Mouse (Mus musculus): ENCODE data around the gene Dclk2. TPM values are rescaled to one million over a fixed set of nuclear protein-coding genes. Genes with fewer than 3 reads are reported as not detected.

Gene Dclk2
- polyA plus RNA-seq, 1 experiment from 2014 or later, result 19.0 TPM

DNA sequence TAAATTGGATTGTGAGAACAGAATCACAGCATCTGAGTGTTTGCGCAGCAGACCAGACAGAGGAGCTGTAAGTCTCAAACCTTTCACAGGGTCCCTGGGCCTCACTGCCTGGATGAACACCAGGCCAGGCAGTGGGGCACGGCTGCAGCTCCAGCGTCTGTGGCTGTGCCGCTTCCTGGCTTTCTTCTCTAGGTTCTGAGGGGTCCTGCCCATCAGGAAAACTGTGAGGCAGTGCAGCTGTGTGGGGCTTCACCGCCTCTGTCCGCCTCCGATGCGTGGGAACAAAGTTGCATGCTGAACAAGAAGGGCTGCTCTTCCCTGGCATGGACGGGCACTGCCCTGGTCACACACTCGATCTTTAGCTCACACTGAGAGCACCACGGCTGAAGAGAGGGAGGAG lies 135.7 kb downstream of the Dclk2 start:
- no peak for DNase-seq (ENCODE audit: low spot score)
- 0 out of 2 replicates have a peak overlapping the region, but pooled peaks have one; percentile 42 for H3K27ac ChIP-seq (replicated peaks)
- peaks cover 43% of the 10 kb centered on the region for H3K4me1 ChIP-seq
- no peaks in the 10 kb centered on the region for H3K27me3 ChIP-seq (ENCODE audit: low read depth, poor library complexity, severe bottlenecking)
- WGBS, result 83% methylated on average over 11 of the region's 11 CpGs
- H3K9me3 ChIP-seq (replicated peaks), result no peaks in the 10 kb centered on the region
- H3K36me3 ChIP-seq, result peaks cover 61% of the 10 kb centered on the region
- H3K4me3 ChIP-seq, result no peak overlapping the region

DNA sequence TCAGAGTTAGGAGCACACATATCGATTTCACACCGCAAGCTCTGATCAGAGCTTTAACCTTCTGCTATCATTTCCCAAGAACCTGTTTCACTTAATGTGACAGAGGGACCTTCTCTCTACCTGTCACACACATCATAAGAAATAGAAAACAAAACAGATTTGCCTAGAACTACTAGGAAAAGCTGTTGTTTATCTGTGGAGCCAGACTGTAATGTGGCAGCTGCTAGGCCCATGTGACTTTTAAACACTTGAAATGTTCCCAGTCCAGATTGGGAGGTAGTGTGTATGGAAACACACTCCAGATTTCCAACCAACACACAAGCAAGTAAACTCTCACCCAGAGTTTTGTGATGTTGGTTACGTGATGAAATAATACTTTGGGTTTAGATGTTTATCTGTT lies 136.6 kb downstream of the Dclk2 start:
- Histone ChIP-seq H3K27ac (replicated peaks) (no peak overlapping the region), H3K27me3 (ENCODE audit: low read depth, poor library complexity, severe bottlenecking) (no peaks in the 10 kb centered on the region), H3K4me1 (peaks cover 34% of the 10 kb centered on the region), H3K9me3 (replicated peaks) (no peaks in the 10 kb centered on the region), H3K4me3 (no peak overlapping the region), H3K36me3 (peaks cover 61% of the 10 kb centered on the region)
- 95% methylated on average over 3 of the region's 3 CpGs for WGBS
- DNase-seq (ENCODE audit: low spot score), result no peak

DNA sequence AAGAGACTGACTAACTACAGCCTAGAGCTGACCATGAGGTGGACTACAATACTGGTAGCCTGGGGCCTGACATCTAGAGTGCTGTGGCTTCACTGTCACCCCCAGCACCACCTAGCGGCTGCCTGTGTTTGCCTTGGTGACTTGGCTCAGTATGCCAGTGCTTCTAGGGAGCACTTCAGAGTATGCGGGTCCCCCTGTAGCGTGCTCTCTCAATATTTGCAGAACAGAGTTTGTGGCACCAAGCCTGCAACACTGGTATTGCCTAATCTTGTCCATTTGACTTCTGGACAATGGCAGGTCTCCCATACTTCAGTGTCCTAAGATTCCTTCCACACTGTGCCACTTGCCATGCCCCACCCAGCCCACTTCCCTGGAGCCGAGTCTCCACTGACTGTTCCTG lies 140.9 kb downstream of the Dclk2 start:
- Histone ChIP-seq H3K27ac (replicated peaks) (no peak overlapping the region), H3K27me3 (ENCODE audit: low read depth, poor library complexity, severe bottlenecking) (no peaks in the 10 kb centered on the region), H3K4me3 (no peak overlapping the region), H3K9me3 (replicated peaks) (no peaks in the 10 kb centered on the region), H3K4me1 (peaks cover 22% of the 10 kb centered on the region), H3K36me3 (peaks cover 43% of the 10 kb centered on the region)
- WGBS, result 61% methylated on average over 4 of the region's 4 CpGs
- DNase-seq (ENCODE audit: low spot score), result no peak

DNA sequence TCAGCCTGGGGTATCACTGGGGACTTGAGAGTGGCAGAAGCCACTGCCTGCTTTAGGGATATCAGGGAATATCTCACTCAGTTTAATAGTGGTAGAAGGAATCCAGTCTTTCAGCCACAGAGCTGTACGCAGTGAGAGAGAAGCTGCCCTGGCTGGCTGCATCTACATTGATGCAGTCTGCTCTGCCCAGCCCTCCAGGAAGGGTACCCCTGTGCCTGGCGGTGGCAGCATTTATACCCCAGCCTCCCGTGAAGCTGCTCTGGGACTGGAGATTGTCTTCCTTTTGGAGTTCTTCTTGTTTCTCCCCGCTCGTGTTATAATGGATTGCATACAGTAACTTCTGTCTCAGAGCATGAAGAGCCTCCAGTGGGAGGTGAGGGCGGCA lies 145.2 kb downstream of the Dclk2 start:
- 90% methylated on average over 6 of the region's 6 CpGs for WGBS
- Histone ChIP-seq H3K4me1 (peaks cover 18% of the 10 kb centered on the region), H3K36me3 (peaks cover 18% of the 10 kb centered on the region), H3K4me3 (no peak overlapping the region), H3K9me3 (replicated peaks) (no peaks in the 10 kb centered on the region), H3K27me3 (ENCODE audit: low read depth, poor library complexity, severe bottlenecking) (no peaks in the 10 kb centered on the region), H3K27ac (replicated peaks) (peak overlapping the region; percentile 71)
- DNase-seq (ENCODE audit: low spot score), result no peak

DNA sequence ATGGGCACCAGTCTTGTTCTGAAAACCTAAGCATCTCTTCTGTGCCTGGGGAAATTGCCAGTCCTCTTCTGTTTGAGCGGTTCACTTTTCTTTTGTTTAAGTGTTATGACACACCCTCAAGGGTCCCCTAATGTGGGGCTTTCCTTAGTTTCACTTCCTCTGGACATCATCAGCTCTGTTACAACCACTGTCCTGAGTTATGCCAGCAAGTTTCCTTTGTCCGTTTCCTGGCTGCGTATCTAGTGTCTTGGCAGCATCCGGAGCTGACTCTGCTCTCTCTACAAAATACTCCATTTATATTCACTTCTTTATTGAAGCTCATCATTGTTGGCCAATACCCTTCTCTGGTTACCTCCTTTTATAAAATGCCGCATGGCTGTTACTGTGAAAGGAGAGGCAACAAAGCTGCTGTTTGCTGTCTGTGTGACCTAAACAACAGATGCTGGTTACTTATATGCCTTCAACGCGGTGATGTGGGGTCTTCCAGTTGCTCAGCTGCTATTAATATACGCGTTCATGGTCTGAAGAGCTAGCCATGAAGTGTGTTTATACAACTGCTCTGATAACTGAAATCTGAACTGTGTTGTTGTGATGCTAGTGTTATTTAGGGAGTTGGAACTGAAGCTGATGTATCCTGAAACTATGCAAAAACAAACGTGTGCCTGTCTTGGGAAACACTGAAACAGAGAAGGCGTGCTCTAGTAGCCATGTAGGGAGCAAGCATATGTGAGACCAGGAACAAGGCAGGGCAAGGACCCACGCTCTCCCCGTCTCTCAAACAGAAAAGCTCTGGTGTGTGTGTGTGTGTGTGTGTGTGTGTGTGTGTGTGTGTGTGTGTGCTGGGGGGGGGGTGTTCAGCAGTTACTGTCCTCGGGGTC lies 145.8 kb downstream of the Dclk2 start:
- peak overlapping the region; percentile 71 for H3K27ac ChIP-seq (replicated peaks)
- no peak for DNase-seq (ENCODE audit: low spot score)
- H3K4me3 ChIP-seq, result no peak overlapping the region
- WGBS, result 80% methylated on average over 14 of the region's 14 CpGs
- H3K36me3 ChIP-seq, result peaks cover 14% of the 10 kb centered on the region
- peaks cover 23% of the 10 kb centered on the region for H3K4me1 ChIP-seq
- no peaks in the 10 kb centered on the region for H3K27me3 ChIP-seq (ENCODE audit: low read depth, poor library complexity, severe bottlenecking)
- H3K9me3 ChIP-seq (replicated peaks), result no peaks in the 10 kb centered on the region

DNA sequence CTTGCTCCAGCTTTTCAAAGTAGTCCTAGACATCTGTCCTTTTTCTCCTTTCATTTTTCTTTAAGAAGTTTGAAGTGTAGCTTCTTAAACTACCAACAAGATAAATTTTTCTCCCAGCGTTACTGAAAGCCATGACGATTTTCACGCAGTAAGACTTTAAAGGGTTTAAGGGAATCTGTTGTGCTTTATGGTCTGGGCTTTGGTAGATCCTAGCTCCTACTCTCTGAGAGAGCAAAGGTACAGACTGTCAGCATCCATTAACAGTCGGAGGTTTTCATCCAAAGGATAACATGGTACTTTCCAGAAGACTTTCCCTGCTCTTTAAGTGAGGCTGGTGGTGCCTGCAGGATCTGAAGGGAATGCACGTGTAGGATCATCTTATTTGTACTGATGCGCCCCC lies 151.7 kb downstream of the Dclk2 start:
- Histone ChIP-seq H3K4me1 (peaks cover 27% of the 10 kb centered on the region), H3K9me3 (replicated peaks) (no peaks in the 10 kb centered on the region), H3K27me3 (ENCODE audit: low read depth, poor library complexity, severe bottlenecking) (no peaks in the 10 kb centered on the region), H3K27ac (replicated peaks) (peak overlapping the region; percentile 72), H3K36me3 (no peaks in the 10 kb centered on the region), H3K4me3 (peak overlapping the region; percentile 21; the same call in 1 of the 2 replicates)
- 38% methylated on average over 6 of the region's 6 CpGs for WGBS
- no peak for DNase-seq (ENCODE audit: low spot score)

DNA sequence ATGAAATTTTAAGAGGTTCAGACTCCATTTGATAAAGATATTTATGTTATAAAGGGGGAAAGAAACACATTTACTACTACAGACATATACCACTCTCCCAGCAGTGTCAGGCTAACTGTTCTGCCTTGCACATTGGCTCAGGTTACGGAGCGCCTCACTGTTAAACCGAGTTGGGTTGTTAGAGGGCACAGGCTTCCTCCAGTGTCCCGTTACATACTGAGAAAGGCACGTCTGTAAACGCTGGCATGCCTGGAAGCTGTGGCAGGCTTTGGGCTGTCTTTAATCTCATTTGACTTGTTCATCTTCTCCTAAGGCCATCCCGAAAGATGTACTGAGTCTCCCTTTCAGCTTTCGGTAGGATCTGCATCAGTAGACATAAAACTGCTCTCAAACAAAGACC lies 152.1 kb downstream of the Dclk2 start:
- Histone ChIP-seq H3K36me3 (0 out of 2 replicates have a peak, but pooled peaks cover 2% of the 10 kb centered on the region), H3K4me3 (peak overlapping the region; percentile 21), H3K27ac (replicated peaks) (peak overlapping the region; percentile 72), H3K4me1 (peaks cover 27% of the 10 kb centered on the region), H3K27me3 (ENCODE audit: low read depth, poor library complexity, severe bottlenecking) (no peaks in the 10 kb centered on the region), H3K9me3 (replicated peaks) (no peaks in the 10 kb centered on the region)
- WGBS, result 7% methylated on average over 8 of the region's 8 CpGs
- peak; percentile 49 for DNase-seq (ENCODE audit: low spot score)

DNA sequence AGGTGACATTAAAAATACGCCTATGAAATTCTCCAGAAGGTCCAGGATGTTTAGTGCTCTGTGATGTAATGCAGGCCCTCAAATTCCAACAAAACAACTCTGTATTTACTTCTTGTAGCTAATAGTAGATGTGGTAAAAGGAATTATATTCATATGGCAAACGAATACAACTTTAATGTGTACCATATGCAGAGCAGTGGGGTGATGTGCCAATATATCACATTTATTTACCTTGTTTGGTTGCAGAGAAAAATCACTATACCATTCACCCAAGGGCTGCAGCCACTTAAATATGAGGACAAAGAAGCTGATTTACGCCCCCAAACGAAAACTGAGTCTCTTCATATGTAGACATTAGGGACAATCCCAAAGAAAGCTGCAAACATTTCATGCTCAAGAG lies 158.2 kb downstream of the Dclk2 start:
- DNase-seq (ENCODE audit: low spot score), result no peak
- H3K27ac ChIP-seq (replicated peaks), result no peak overlapping the region
- no peaks in the 10 kb centered on the region for H3K9me3 ChIP-seq (replicated peaks)
- H3K36me3 ChIP-seq, result 0 out of 2 replicates have a peak, but pooled peaks cover 3% of the 10 kb centered on the region
- H3K4me3 ChIP-seq, result no peak overlapping the region
- peaks cover 3% of the 10 kb centered on the region; the same call in 1 of the 2 replicates for H3K27me3 ChIP-seq (ENCODE audit: low read depth, poor library complexity, severe bottlenecking)
- WGBS, result 90% methylated on average over 4 of the region's 4 CpGs
- peaks cover 29% of the 10 kb centered on the region for H3K4me1 ChIP-seq

DNA sequence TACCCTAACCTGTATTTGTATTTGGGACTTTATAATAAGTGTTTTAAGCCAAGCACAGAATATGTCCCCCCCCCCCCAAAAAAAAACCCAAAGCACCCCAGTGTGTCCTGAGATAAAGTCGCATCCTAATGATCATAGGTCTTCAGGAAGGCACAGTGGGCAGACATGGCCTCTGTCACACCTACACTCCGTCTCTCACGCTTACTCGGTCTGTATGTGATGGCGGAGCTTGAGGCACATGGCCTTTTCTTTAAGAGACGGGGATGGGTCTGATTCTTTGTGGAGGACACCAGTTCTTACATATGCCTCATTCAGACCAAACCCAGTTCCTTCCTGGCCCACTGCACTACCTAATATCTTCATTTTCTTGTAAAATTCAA lies 158.6 kb downstream of the Dclk2 start:
- Histone ChIP-seq H3K27ac (replicated peaks) (no peak overlapping the region), H3K4me1 (peaks cover 29% of the 10 kb centered on the region), H3K4me3 (no peak overlapping the region), H3K9me3 (replicated peaks) (no peaks in the 10 kb centered on the region), H3K36me3 (0 out of 2 replicates have a peak, but pooled peaks cover 3% of the 10 kb centered on the region), H3K27me3 (ENCODE audit: low read depth, poor library complexity, severe bottlenecking) (peaks cover 3% of the 10 kb centered on the region; the same call in 1 of the 2 replicates)
- DNase-seq (ENCODE audit: low spot score), result no peak
- 88% methylated on average over 6 of the region's 6 CpGs for WGBS

DNA sequence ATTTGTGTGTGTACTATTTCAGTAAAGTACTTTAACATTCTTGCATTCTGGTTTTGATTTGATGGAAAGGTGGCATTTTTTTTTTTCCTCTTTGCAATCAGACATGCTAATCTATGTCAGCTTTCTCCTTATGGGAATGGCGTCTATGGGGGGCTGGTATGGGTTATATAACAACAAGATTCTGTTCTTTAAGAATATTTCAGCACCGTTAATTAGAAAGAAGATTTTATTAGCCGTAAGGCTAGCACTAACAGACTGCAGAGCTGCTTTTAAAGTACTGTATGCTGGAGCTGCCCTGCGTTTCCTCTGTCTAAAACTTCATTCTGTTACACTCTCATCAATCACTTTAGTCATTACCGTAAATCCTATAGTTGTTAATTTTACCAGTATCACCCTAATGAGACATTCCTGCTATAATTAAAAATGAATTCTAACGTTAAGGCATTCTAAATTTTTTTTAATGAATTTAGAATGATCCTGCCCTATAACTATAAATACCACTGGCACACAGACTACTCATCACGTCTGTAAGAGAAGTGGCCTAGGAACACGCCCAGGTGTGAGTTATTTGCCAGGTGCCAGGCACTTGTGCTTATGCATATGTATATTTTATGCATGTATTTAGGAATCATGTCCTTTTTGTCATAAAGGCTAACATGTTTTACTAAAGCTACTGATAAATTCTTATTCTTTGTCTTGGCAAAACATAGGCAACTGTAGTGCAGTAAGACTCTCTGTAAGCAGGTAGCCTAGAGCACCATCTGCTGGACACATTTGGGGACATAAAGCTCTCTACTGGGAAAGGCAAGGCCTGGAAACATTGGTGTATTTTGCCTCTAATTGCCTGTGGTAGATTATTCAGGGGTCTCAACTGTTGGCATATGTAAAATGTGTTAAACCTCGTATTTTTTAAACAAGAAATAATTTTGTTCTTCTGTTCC lies 159.3 kb downstream of the Dclk2 start:
- Histone ChIP-seq H3K9me3 (replicated peaks) (no peaks in the 10 kb centered on the region), H3K4me3 (no peak overlapping the region), H3K36me3 (0 out of 2 replicates have a peak, but pooled peaks cover 3% of the 10 kb centered on the region), H3K27ac (replicated peaks) (peak overlapping the region; percentile 81), H3K4me1 (peaks cover 29% of the 10 kb centered on the region), H3K27me3 (ENCODE audit: low read depth, poor library complexity, severe bottlenecking) (peaks cover 3% of the 10 kb centered on the region; the same call in 1 of the 2 replicates)
- DNase-seq (ENCODE audit: low spot score), result peak; percentile 68
- WGBS, result 63% methylated on average over 9 of the region's 9 CpGs

DNA sequence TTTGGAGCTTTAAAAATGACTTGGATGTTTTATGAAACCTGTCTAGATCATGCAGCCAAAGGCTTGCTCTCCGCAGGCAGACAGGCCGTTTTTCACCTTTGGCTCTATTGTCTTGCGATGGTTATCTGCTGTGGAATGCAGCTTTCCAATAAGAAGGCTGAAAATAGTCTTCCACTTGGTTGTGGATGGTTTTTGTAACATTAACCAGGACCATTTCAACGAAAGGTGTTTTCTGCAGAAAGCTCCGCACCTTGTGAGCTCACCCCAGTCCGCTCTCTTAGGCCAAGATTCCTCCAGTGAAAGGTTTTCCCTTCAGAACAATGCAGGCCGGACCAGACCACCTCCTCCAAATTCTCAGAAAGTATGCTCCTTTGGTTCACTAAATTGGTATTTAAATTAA lies 160.2 kb downstream of the Dclk2 start:
- Histone ChIP-seq H3K4me1 (peaks cover 29% of the 10 kb centered on the region), H3K4me3 (peak overlapping the region; percentile 33; the same call in 1 of the 2 replicates), H3K36me3 (0 out of 2 replicates have a peak, but pooled peaks cover 3% of the 10 kb centered on the region), H3K27me3 (ENCODE audit: low read depth, poor library complexity, severe bottlenecking) (peaks cover 3% of the 10 kb centered on the region; the same call in 1 of the 2 replicates), H3K27ac (replicated peaks) (peak overlapping the region; percentile 81), H3K9me3 (replicated peaks) (no peaks in the 10 kb centered on the region)
- 45% methylated on average over 7 of the region's 7 CpGs for WGBS
- no peak for DNase-seq (ENCODE audit: low spot score)

DNA sequence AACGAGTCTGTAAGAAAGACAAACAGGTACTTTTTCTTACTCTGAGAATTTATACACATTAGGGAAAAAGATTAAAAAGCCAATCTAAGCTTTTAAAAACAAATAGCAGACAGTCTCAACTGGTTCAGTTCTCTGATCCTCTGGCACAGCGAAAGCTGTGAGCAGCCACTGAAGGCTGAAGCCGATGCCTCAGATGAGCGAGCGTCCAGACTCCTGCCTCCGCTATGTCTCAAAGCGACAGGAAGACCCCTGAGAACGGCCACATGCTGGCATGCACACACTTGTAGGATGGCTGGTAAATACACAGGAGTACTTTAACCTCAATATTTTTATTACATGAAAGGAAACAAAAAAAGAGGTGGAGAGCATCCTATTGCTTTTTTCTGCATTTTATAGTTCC lies 160.8 kb downstream of the Dclk2 start:
- WGBS, result 32% methylated on average over 8 of the region's 8 CpGs
- H3K27me3 ChIP-seq (ENCODE audit: low read depth, poor library complexity, severe bottlenecking), result peaks cover 3% of the 10 kb centered on the region; the same call in 1 of the 2 replicates
- no peak for DNase-seq (ENCODE audit: low spot score)
- H3K4me1 ChIP-seq, result peaks cover 35% of the 10 kb centered on the region
- H3K4me3 ChIP-seq, result peak overlapping the region; percentile 33
- peak overlapping the region; percentile 81 for H3K27ac ChIP-seq (replicated peaks)
- H3K36me3 ChIP-seq, result 0 out of 2 replicates have a peak, but pooled peaks cover 3% of the 10 kb centered on the region
- H3K9me3 ChIP-seq (replicated peaks), result no peaks in the 10 kb centered on the region
